Mouse (Mus musculus) ZHBTc4 (cell line): Measurements from ENCODE around the gene Ccna2.
A peak's percentile ranks its signal among the peaks of the same experiment; 100 is the strongest.

Experiments used
- DNase-seq: peaks from one replicate; pipeline ENCODE4 v3.0.0-alpha.2; 2011; ENCODE audit warnings: low read depth, low spot score

Gene Ccna2

GRCm38 (mm10) chr3:36571827-36572378 is at the start of gene Ccna2:
Gene Ccna2 (minus strand): TSS chr3:36572150.
- peak; percentile 100 for DNase-seq

GRCm38 (mm10) chr3:36618181-36618580 is 46.2 kb upstream of the Ccna2 start:
- no peak for DNase-seq

GRCm38 (mm10) chr3:36613908-36614255 is 41.9 kb upstream of the Ccna2 start:
- DNase-seq: no peak

GRCm38 (mm10) chr3:36613202-36613907 is 41.4 kb upstream of the Ccna2 start, which contains the start of gene Bbs7:
Gene Bbs7 (minus strand): TSS chr3:36613477.
- peak; percentile 97 for DNase-seq

GRCm38 (mm10) chr3:36612687-36613086 is 40.7 kb upstream of the Ccna2 start:
- peak; percentile 7 for DNase-seq

- no peak for DNase-seq
Observed at GRCm38 (mm10) chr3:36605894-36606783, 34.2 kb upstream of the Ccna2 start.

- DNase-seq: peak; percentile 21
Observed at GRCm38 (mm10) chr3:36599773-36600172, 27.8 kb upstream of the Ccna2 start.

- DNase-seq: no peak
Observed at GRCm38 (mm10) chr3:36598811-36599210, 26.9 kb upstream of the Ccna2 start.

GRCm38 (mm10) chr3:36571361-36571826 is 556 bp downstream of the Ccna2 start:
- peak; percentile 72 for DNase-seq

- no peak for DNase-seq
Observed at GRCm38 (mm10) chr3:36569836-36570235, 2.1 kb downstream of the Ccna2 start.

GRCm38 (mm10) chr3:36563666-36564065 is 8.3 kb downstream of the Ccna2 start:
- no peak for DNase-seq

- no peak for DNase-seq
Observed at GRCm38 (mm10) chr3:36559606-36560005, 12.3 kb downstream of the Ccna2 start.

- no peak for DNase-seq
Observed at GRCm38 (mm10) chr3:36557601-36558000, 14.3 kb downstream of the Ccna2 start.

GRCm38 (mm10) chr3:36552406-36553047 is 19.4 kb downstream of the Ccna2 start, which contains the start of gene Exosc9:
Gene Exosc9 (plus strand): TSS chr3:36552606.
- peak; percentile 93 for DNase-seq

GRCm38 (mm10) chr3:36551851-36552384 is 20.0 kb downstream of the Ccna2 start:
- no peak for DNase-seq

GRCm38 (mm10) chr3:36551343-36551742 is 20.6 kb downstream of the Ccna2 start:
- no peak for DNase-seq

- DNase-seq: no peak
Observed at GRCm38 (mm10) chr3:36544961-36545360, 27.0 kb downstream of the Ccna2 start.

- DNase-seq: no peak
Observed at GRCm38 (mm10) chr3:36541399-36541798, 30.6 kb downstream of the Ccna2 start.

- no peak for DNase-seq
Observed at GRCm38 (mm10) chr3:36540756-36541155, 31.2 kb downstream of the Ccna2 start.

GRCm38 (mm10) chr3:36537701-36538470 is 34.1 kb downstream of the Ccna2 start:
- DNase-seq: no peak

GRCm38 (mm10) chr3:36536041-36536440 is 35.9 kb downstream of the Ccna2 start:
- DNase-seq: no peak
